Mouse (Mus musculus) thymus, postnatal 4 days (tissue): ENCODE measurements around the gene Rnd3.

Experiments
- DNase-seq: peaks from one replicate; pipeline ENCODE4 v3.0.0; 2021

The Rnd3 gene

GRCm38 (mm10) chr2:51148975-51149374, at the start of gene Rnd3:
Gene Rnd3 (minus strand): TSS chr2:51149111.
- peak; percentile 79 for DNase-seq

GRCm38 (mm10) chr2:51192319-51192718, 43.4 kb upstream of the Rnd3 start:
- DNase-seq: peak; percentile 40

GRCm38 (mm10) chr2:51185762-51186161, 36.9 kb upstream of the Rnd3 start:
- DNase-seq: no peak

DNA sequence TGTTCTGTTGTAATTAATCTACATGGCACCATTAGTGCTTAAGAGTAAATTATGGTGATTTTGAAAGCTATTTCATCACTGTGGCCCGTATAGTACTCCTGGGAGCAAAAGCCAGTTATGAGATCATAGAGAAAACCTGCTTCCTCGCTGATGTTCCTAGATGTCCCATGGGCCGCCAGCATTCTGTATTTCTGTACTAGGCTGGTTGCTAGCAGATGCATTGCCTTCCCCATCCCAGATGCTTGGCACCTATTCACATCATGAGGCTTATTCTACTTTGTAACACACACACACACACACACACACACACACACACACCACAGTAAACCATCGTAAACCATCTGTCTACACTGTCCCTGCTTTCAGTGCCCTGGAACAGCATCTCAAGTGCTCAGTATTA, 34.1 kb upstream of the Rnd3 start:
- no peak for DNase-seq

DNA sequence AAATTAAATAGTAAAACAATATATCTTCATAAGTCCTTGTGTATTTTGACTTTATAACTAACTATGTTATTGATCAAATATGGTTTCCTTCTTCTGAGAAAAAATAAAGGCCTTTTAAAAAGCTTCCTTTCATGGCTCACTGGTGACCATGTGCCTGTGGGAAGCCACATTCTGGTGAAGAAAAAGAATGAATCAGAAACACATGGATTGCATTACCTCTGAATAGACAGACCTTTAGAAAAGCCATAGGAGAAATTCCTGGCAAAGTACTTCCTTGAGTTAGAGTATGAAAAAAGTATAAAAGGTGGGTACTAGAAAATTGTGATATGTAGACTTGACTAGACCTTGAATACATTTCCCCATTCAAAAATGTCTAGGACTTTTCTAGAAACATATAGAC, 32.5 kb upstream of the Rnd3 start:
- DNase-seq: no peak

- DNase-seq: no peak
Measured at GRCm38 (mm10) chr2:51179096-51179495, 30.2 kb upstream of the Rnd3 start.

GRCm38 (mm10) chr2:51177615-51178014, 28.7 kb upstream of the Rnd3 start:
- no peak for DNase-seq

GRCm38 (mm10) chr2:51175276-51175675, 26.4 kb upstream of the Rnd3 start:
- no peak for DNase-seq

GRCm38 (mm10) chr2:51161110-51161509, 12.2 kb upstream of the Rnd3 start:
- DNase-seq: no peak

- peak; percentile 17 for DNase-seq
Measured at GRCm38 (mm10) chr2:51148454-51148853, 457 bp downstream of the Rnd3 start.

DNA sequence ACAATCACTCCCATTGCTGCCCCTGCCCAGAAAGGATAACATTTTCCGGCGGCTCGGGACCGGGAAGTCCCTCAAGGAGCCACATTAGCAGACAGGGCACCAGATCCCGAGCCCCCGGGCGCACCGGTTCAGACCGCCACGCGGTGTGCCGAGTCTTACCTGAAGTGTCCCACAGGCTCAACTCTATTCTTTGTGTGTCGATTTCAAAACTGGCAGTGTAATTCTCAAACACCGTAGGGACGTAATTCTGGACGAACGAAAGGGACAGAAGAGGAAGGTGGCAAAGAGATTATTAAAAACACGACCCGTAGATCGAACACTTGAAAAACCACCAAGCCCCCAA, 875 bp downstream of the Rnd3 start:
- DNase-seq: no peak

GRCm38 (mm10) chr2:51147318-51148064, 1.4 kb downstream of the Rnd3 start:
- DNase-seq: peak; percentile 40

- peak; percentile 22 for DNase-seq
Measured at GRCm38 (mm10) chr2:51146871-51147317, 2.0 kb downstream of the Rnd3 start.

GRCm38 (mm10) chr2:51145838-51146470, 3.0 kb downstream of the Rnd3 start:
- DNase-seq: no peak

- DNase-seq: no peak
Measured at GRCm38 (mm10) chr2:51144380-51145120, 4.4 kb downstream of the Rnd3 start.

- DNase-seq: no peak
Measured at GRCm38 (mm10) chr2:51142422-51142821, 6.5 kb downstream of the Rnd3 start.

- no peak for DNase-seq
Measured at GRCm38 (mm10) chr2:51141345-51141744, 7.6 kb downstream of the Rnd3 start.

DNA sequence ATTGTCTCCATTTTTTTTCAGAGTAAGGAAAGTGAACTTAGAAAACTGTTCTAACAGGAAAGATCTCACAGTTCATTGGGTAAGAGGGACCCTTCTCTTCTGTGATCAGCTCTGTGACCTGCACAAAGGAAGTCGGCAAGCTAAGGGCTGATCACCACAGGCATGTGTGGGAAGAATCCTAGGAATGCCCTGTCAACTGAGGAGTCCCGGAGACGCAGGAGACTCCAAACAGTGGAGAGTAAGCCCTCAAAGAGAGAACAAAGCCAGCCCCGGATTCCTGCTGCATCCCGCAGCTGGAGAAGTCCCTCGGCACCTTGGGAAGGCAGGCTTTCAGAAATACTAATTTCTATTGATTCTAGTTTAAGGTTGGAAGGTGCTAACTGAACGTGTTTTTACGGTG, 8.4 kb downstream of the Rnd3 start:
- DNase-seq: no peak

GRCm38 (mm10) chr2:51139912-51140446, 8.9 kb downstream of the Rnd3 start:
- DNase-seq: no peak

GRCm38 (mm10) chr2:51139218-51139911, 9.5 kb downstream of the Rnd3 start:
- no peak for DNase-seq

DNA sequence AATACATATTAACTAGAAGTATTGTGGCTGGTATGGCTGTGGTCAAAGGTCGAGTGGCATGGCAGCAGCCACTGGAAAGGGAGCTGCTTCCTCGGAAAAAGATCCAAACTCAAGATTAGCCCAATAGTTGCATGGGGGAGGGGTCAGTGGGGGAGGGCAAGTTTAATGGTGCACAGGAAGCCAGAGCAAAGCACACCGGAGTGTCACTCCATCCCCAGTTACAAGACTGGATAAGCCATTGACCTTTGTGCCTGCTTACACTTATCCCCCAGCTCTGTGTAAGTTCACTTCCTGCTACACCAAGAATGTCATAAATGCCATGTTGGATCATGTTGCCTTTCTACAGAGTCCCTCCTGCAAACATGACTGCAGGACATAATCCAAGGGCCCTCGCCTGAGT, 11.2 kb downstream of the Rnd3 start:
- DNase-seq: no peak

- DNase-seq: no peak
Measured at GRCm38 (mm10) chr2:51132181-51132580, 16.7 kb downstream of the Rnd3 start.

GRCm38 (mm10) chr2:51128090-51128489, 20.8 kb downstream of the Rnd3 start:
- DNase-seq: no peak
